ENCODE assay signal across 8 mouse cellular contexts in genomic region chr2:153240701-153241235, GRCm38 (mm10). TPM values are rescaled to one million over a fixed set of nuclear protein-coding genes. Genes with fewer than 3 reads are reported as not detected.
DNase-seq lines count a peak whose midpoint lies in the region; ATAC-seq lines count a peak whose summit lies in the region.

No protein-coding gene starts in this region.

- H3K4me2 ChIP-seq in hindbrain, embryonic 11.5 days (replicated peaks; ENCODE audit: low read depth, low read length) = peak overlapping the region; percentile 85
- peak overlapping the region; percentile 86 for H3K4me2 ChIP-seq in liver, embryonic 13.5 days
- H3K4me2 ChIP-seq in neural tube, embryonic 15.5 days = peak overlapping the region; percentile 78

- no peaks in the 10 kb centered on the region for H3K27me3 ChIP-seq in hindbrain, embryonic 11.5 days (ENCODE audit: control insufficient read depth, insufficient read depth, low read length)
- H3K27me3 ChIP-seq in liver, embryonic 13.5 days = no peaks in the 10 kb centered on the region
- H3K27me3 ChIP-seq in neural tube, embryonic 15.5 days (replicated peaks) = no peaks in the 10 kb centered on the region

- under 1% methylated on average over 32 of the region's 33 CpGs for WGBS in hindbrain, embryonic 11.5 days
- WGBS in liver, embryonic 13.5 days (ENCODE audit: insufficient replicate concordance) = 0% methylated on average over 32 of the region's 33 CpGs
- WGBS in neural tube, embryonic 15.5 days = 0% methylated on average over 20 of the region's 33 CpGs

- peak; percentile 37 for ATAC-seq in common myeloid progenitor, adult 5-6 weeks (replicated peaks; ENCODE audit: low read depth, poor library complexity, severe bottlenecking)
- peak; percentile 78; the same call in 1 of the 2 replicates for ATAC-seq in hindbrain, embryonic 11.5 days (ENCODE audit: low FRiP score)
- ATAC-seq in liver, embryonic 13.5 days (ENCODE audit: low read depth) = peak; percentile 77
- ATAC-seq in neural tube, embryonic 15.5 days (ENCODE audit: low FRiP score) = peak; percentile 69
- no peak for ATAC-seq in monocyte, adult 5-6 weeks (replicated peaks; ENCODE audit: insufficient number of reproducible peaks, low FRiP score, low TSS enrichment, poor library complexity, severe bottlenecking)

- peak overlapping the region; percentile 87 for H3K27ac ChIP-seq in hindbrain, embryonic 11.5 days (ENCODE audit: low read depth, low read length)
- peak overlapping the region; percentile 99 for H3K27ac ChIP-seq in liver, embryonic 13.5 days
- H3K27ac ChIP-seq in neural tube, embryonic 15.5 days (replicated peaks) = peak overlapping the region; percentile 91

- no peaks in the 10 kb centered on the region for H3K9me3 ChIP-seq in hindbrain, embryonic 11.5 days (ENCODE audit: control insufficient read depth, low read length)
- H3K9me3 ChIP-seq in liver, embryonic 13.5 days (replicated peaks) = no peaks in the 10 kb centered on the region
- H3K9me3 ChIP-seq in neural tube, embryonic 15.5 days (replicated peaks) = no peaks in the 10 kb centered on the region

- H3K9ac ChIP-seq in hindbrain, embryonic 11.5 days (ENCODE audit: low read depth, low read length) = peak overlapping the region; percentile 98
- peak overlapping the region; percentile 99 for H3K9ac ChIP-seq in liver, embryonic 13.5 days
- peak overlapping the region; percentile 96 for H3K9ac ChIP-seq in neural tube, embryonic 15.5 days (replicated peaks)

- H3K4me1 ChIP-seq in hindbrain, embryonic 11.5 days (replicated peaks; ENCODE audit: control insufficient read depth, insufficient read depth, low read length) = peaks cover 3% of the 10 kb centered on the region
- H3K4me1 ChIP-seq in liver, embryonic 13.5 days (replicated peaks) = peaks cover 65% of the 10 kb centered on the region
- peaks cover 46% of the 10 kb centered on the region for H3K4me1 ChIP-seq in neural tube, embryonic 15.5 days

- H3K4me3 ChIP-seq in hindbrain, embryonic 11.5 days (ENCODE audit: low read depth, low read length) = peak overlapping the region; percentile 98
- peak overlapping the region; percentile 97 for H3K4me3 ChIP-seq in liver, embryonic 13.5 days (replicated peaks)
- peak overlapping the region; percentile 91 for H3K4me3 ChIP-seq in neural tube, embryonic 15.5 days (replicated peaks)

- DNase-seq in spleen, adult 12 weeks (ENCODE audit: low spot score) = peak; percentile 70
- no peak for DNase-seq in spleen, adult 18-20 months
- DNase-seq in hindbrain, embryonic 11.5 days (ENCODE audit: low spot score) = no peak
- DNase-seq in liver, embryonic 13.5 days = peak; percentile 85
- no peak for DNase-seq in urinary bladder, postnatal 14 days (ENCODE audit: low spot score)

- no peaks in the 10 kb centered on the region for H3K36me3 ChIP-seq in hindbrain, embryonic 11.5 days (ENCODE audit: control insufficient read depth, insufficient read depth, low read length)
- peaks cover 52% of the 10 kb centered on the region for H3K36me3 ChIP-seq in liver, embryonic 13.5 days
- H3K36me3 ChIP-seq in neural tube, embryonic 15.5 days = peaks cover under 1% of the 10 kb centered on the region; the same call in 1 of the 2 replicates

RNA-seq across cellular contexts. Expression of gene Plagl2, which starts 0.5 kb away (rescaled TPM):
- total RNA-seq in common myeloid progenitor, adult 5-6 weeks (2017) = 4.9 and 11.2 TPM in 2 replicates
- 26.9 and 27.1 TPM in 2 replicates for polyA plus RNA-seq in hindbrain, embryonic 11.5 days (2014; fragmentation: Nextera tagmentation; extraction: Ambion mirVana)
- 13.6 and 19.5 TPM in 2 replicates for polyA plus RNA-seq in liver, embryonic 13.5 days (2015; fragmentation: Nextera tagmentation; extraction: Ambion mirVana)
- 4.4 and 8.9 TPM in 2 replicates for polyA plus RNA-seq in neural tube, embryonic 15.5 days (2015; fragmentation: Nextera tagmentation; extraction: Ambion mirVana)
- 11.5 to 30.3 TPM (median 14.9 TPM) in 3 replicates for total RNA-seq in monocyte, adult 5-6 weeks (2017)

RNA-seq across cellular contexts. Expression of gene Pofut1, which starts 0.6 kb away (rescaled TPM):
- total RNA-seq in common myeloid progenitor, adult 5-6 weeks (2017) = 21.7 and 23.2 TPM in 2 replicates
- 6.0 and 8.4 TPM in 2 replicates for polyA plus RNA-seq in hindbrain, embryonic 11.5 days (2014; fragmentation: Nextera tagmentation; extraction: Ambion mirVana)
- 3.3 and 3.5 TPM in 2 replicates for polyA plus RNA-seq in liver, embryonic 13.5 days (2015; fragmentation: Nextera tagmentation; extraction: Ambion mirVana)
- 5.3 and 5.5 TPM in 2 replicates for polyA plus RNA-seq in neural tube, embryonic 15.5 days (2015; fragmentation: Nextera tagmentation; extraction: Ambion mirVana)
- total RNA-seq in monocyte, adult 5-6 weeks (2017) = 20.5 to 26.9 TPM (median 23.2 TPM) in 3 replicates

RNA-seq across cellular contexts. Expression of gene Tspyl3, which starts 15.5 kb away (rescaled TPM):
- 10.8 and 11.8 TPM in 2 replicates for total RNA-seq in common myeloid progenitor, adult 5-6 weeks (2017)
- 7.0 and 7.4 TPM in 2 replicates for polyA plus RNA-seq in hindbrain, embryonic 11.5 days (2014; fragmentation: Nextera tagmentation; extraction: Ambion mirVana)
- polyA plus RNA-seq in liver, embryonic 13.5 days (2015; fragmentation: Nextera tagmentation; extraction: Ambion mirVana) = 3.0 and 3.1 TPM in 2 replicates
- 37.2 and 38.0 TPM in 2 replicates for polyA plus RNA-seq in neural tube, embryonic 15.5 days (2015; fragmentation: Nextera tagmentation; extraction: Ambion mirVana)
- total RNA-seq in monocyte, adult 5-6 weeks (2017) = 4.9 to 10.7 TPM (median 6.8 TPM) in 3 replicates

RNA-seq across cellular contexts. Expression of gene Kif3b, which starts 50.4 kb away (rescaled TPM):
- total RNA-seq in common myeloid progenitor, adult 5-6 weeks (2017) = 12.3 and 13.2 TPM in 2 replicates
- 8.2 and 9.4 TPM in 2 replicates for polyA plus RNA-seq in hindbrain, embryonic 11.5 days (2014; fragmentation: Nextera tagmentation; extraction: Ambion mirVana)
- 1.8 and 2.2 TPM in 2 replicates for polyA plus RNA-seq in liver, embryonic 13.5 days (2015; fragmentation: Nextera tagmentation; extraction: Ambion mirVana)
- polyA plus RNA-seq in neural tube, embryonic 15.5 days (2015; fragmentation: Nextera tagmentation; extraction: Ambion mirVana) = 18.1 and 21.9 TPM in 2 replicates
- total RNA-seq in monocyte, adult 5-6 weeks (2017) = 27.2 to 38.3 TPM (median 34.8 TPM) in 3 replicates

Comparison
In these comparisons a context has a peak if more than half of its experiments do, and no peak if none do; other contexts are left out.
1. DNase-seq: peak in spleen, adult 12 weeks (single experiment) and liver, embryonic 13.5 days (single experiment); none in spleen, adult 18-20 months (0 of 2), hindbrain, embryonic 11.5 days (single experiment) and urinary bladder, postnatal 14 days (single experiment).
2. Peak in every context shown above with its lines, with median percentiles within 50 percentile points of each other: H3K27ac ChIP-seq, H3K4me2 ChIP-seq, H3K4me3 ChIP-seq and H3K9ac ChIP-seq.